Mouse (Mus musculus) thymus, adult 2 months (tissue): ENCODE data around the gene Pros1. TPM values are rescaled to one million over a fixed set of nuclear protein-coding genes. Genes with fewer than 3 reads are reported as not detected.
A peak's percentile ranks its signal among the peaks of the same experiment; 100 is the strongest.

ENCODE experiments used
- DNase-seq: peaks from one replicate; pipeline ENCODE4 v3.0.0; 2021
- H3K27ac ChIP-seq: fragments of 200-500 bp; 2 replicates; pipeline ENCODE4 v1.5.1; 2012; ENCODE audit warnings: low read length, control low read depth; ENCODE audit not compliant: control insufficient read depth, insufficient read depth
- H3K27me3 ChIP-seq: fragments of 200-500 bp; 2 replicates; pipeline ENCODE4 v1.6.1; 2012; ENCODE audit warnings: mild to moderate bottlenecking, low read length, moderate library complexity, mixed read lengths; ENCODE audit not compliant: control insufficient read depth, insufficient read depth
- H3K36me3 ChIP-seq: fragments of 200-500 bp; 2 replicates; pipeline ENCODE4 v1.6.1; 2012; ENCODE audit warnings: mild to moderate bottlenecking, low read length, moderate library complexity; ENCODE audit not compliant: control insufficient read depth, insufficient read depth
- H3K4me1 ChIP-seq: fragments of 200-500 bp; replicated peaks from 2 replicates; pipeline ENCODE4 v1.6.1; 2012; ENCODE audit warnings: low read length; ENCODE audit not compliant: control insufficient read depth, insufficient read depth
- H3K4me3 ChIP-seq: fragments of 200-500 bp; 2 replicates; pipeline ENCODE4 v1.5.1; 2012; ENCODE audit warnings: mild to moderate bottlenecking, low read length, control low read depth, moderate library complexity; ENCODE audit not compliant: control insufficient read depth, insufficient read depth
- CTCF ChIP-seq: fragments of 200-500 bp; IDR thresholded peaks from 2 replicates; pipeline ENCODE4 v1.5.1; 2012; ENCODE audit warnings: mild to moderate bottlenecking, control low read depth, low read length, moderate library complexity, borderline replicate concordance; ENCODE audit not compliant: control insufficient read depth, poor library complexity, insufficient read depth; ENCODE audit errors: extremely low read depth
- POLR2A ChIP-seq: fragments of 200-500 bp; IDR thresholded peaks from 2 replicates; pipeline ENCODE4 v1.6.1; 2012; ENCODE audit warnings: mild to moderate bottlenecking, low read length, control low read depth, moderate library complexity; ENCODE audit not compliant: control insufficient read depth, poor library complexity, insufficient read depth; ENCODE audit errors: extremely low read depth
- WGBS: fragments of 180-500 bp; shearing (Covaris S2); methylation state at CpG from one replicate; pipeline ENCODE4 v1.1.7; 2018; 5-methylcytosine and 5-hydroxymethylcytosine counted together
- polyA plus RNA-seq: library from polyadenylated mRNA; depleted of rRNA; stranded (reverse); fragments of >200 nt; gene quantifications from 2 replicates; pipeline ENCODE4 v1.2.3, GENCODE M21; 2012

Gene Pros1
- polyA plus RNA-seq, 1 experiment = 2.8 TPM

DNA sequence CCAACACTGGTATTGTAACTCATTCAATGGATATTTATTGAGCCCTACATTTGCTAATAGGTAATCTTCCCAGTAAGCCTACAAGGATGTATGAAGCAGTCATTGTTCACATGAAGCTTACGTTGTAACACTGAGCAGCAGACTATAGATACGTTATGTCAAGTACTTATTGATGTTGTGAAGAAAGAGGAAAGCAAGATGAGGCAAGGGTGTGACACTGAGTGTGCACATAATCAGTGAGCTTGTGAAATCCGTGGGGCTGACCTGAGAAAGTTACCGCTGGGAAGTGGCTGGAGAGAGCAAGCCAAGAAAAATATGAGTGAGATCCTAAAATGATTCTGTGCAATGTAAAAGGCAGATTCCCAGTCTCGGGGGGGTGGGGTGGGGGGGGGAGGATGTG lies 61.4 kb downstream of the Pros1 start:
- 94% methylated on average over 5 of the region's 5 CpGs for WGBS
- H3K4me3 ChIP-seq = no peak overlapping the region
- no peaks in the 10 kb centered on the region for H3K36me3 ChIP-seq
- no peak for TF ChIP-seq POLR2A
- no peak for TF ChIP-seq CTCF
- DNase-seq = no peak
- no peaks in the 10 kb centered on the region for H3K4me1 ChIP-seq
- H3K27ac ChIP-seq = no peak overlapping the region
- no peaks in the 10 kb centered on the region for H3K27me3 ChIP-seq

DNA sequence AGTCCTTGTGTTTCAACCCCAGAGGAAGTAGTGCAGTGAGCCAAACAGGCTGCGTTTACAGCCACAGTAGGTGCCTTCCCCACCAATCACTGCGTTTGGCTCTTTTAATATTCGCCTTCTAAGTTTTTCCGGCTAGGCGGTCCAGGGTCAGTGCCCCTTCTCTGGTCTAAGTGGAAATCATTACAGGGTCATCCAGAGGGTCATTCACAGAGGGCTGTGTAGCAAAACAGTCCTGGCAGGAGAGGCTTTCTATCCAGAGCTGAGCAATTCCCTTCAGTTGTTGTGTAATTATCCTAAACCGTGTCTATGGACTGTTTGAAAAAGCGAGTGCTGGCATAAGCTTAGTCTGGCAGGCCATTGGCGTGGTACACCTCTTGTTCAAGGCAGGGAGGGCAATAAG lies 68.1 kb downstream of the Pros1 start:
- H3K27ac ChIP-seq = no peak overlapping the region
- no peaks in the 10 kb centered on the region for H3K27me3 ChIP-seq
- no peaks in the 10 kb centered on the region for H3K36me3 ChIP-seq
- H3K4me1 ChIP-seq = no peaks in the 10 kb centered on the region
- no peak overlapping the region for H3K4me3 ChIP-seq
- no peak for DNase-seq
- WGBS = 80% methylated on average over 8 of the region's 8 CpGs
- no peak for TF ChIP-seq CTCF
- no peak for TF ChIP-seq POLR2A

DNA sequence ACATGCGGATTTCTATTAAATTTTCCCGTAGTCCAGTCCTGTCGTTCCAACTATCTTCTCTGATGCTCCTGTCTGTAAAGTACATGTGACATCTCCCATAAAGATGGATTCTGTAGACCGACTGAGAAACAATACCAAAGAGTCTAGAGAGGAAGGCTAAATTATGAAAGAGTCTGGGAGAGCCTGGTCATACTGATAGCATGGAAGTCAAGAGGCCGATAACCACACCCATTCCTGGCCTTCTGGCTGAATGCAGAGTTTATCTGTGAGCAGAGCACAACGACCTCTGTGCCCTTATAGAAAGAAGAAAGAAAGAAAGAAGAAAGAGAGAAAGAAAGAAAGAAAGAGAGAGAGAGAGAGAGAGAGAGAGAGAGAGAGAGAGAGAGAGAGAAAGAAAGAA lies 77.2 kb downstream of the Pros1 start:
- Histone ChIP-seq H3K36me3 (no peaks in the 10 kb centered on the region), H3K4me3 (no peak overlapping the region), H3K27me3 (no peaks in the 10 kb centered on the region), H3K27ac (no peak overlapping the region), H3K4me1 (no peaks in the 10 kb centered on the region)
- 90% methylated on average over 6 of the region's 6 CpGs for WGBS
- TF ChIP-seq POLR2A = no peak
- TF ChIP-seq CTCF = no peak
- DNase-seq = no peak

DNA sequence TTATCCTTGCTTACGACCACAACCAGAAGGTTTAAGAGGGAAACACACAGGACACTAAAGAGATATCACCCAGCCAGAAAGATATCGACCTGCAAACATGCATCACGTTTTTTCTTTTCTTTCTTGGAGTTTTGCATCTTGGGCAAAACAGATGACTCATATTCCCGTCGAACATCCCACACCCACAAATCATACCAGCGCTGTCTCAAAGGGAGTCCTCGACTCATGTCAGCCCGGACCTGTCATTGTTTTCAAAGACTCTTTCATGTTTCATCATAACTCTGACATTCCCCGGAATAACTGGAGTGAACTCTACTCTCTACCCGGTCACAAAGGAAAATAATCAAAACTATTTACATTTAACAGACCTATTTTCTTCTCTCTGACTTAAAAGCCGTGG lies 82.2 kb downstream of the Pros1 start:
- Histone ChIP-seq H3K4me1 (no peaks in the 10 kb centered on the region), H3K27ac (no peak overlapping the region), H3K27me3 (no peaks in the 10 kb centered on the region), H3K4me3 (no peak overlapping the region), H3K36me3 (no peaks in the 10 kb centered on the region)
- no peak for DNase-seq
- 85% methylated on average over 11 of the region's 11 CpGs for WGBS
- TF ChIP-seq POLR2A = no peak

DNA sequence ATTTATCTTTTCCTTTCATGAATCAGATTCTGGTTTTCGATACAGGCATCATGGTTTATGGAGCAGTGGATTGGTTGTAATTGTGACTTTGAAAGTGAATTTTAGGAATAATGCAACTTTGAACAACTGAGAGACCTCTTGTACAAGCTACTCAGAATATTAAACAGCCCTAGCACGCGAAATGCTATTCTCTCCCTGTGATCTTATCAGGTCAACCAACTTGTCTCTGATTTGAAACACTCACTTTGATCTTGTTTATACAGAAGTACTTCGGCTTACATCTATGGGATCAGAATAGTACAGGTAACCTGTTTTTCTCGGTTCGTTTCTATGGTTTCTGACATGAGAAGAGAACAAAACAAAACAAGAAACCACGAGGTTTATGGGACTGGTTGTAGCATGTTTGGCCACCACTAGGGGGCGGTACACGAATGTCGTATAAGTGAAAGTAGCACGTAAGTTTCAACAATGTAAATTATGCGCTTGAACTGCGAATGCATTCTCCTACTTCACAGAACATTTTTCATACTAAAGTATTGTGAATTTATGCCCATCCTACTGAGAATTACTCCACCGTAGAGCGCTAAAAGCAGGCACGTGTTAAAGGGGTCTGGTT lies 86.4 kb downstream of the Pros1 start:
- WGBS = 17% methylated on average over 16 of the region's 16 CpGs
- Histone ChIP-seq H3K4me3 (no peak overlapping the region), H3K27me3 (no peaks in the 10 kb centered on the region), H3K36me3 (no peaks in the 10 kb centered on the region), H3K4me1 (no peaks in the 10 kb centered on the region), H3K27ac (no peak overlapping the region)
- no peak for TF ChIP-seq POLR2A
- TF ChIP-seq CTCF = no peak
- DNase-seq = peak; percentile 42

DNA sequence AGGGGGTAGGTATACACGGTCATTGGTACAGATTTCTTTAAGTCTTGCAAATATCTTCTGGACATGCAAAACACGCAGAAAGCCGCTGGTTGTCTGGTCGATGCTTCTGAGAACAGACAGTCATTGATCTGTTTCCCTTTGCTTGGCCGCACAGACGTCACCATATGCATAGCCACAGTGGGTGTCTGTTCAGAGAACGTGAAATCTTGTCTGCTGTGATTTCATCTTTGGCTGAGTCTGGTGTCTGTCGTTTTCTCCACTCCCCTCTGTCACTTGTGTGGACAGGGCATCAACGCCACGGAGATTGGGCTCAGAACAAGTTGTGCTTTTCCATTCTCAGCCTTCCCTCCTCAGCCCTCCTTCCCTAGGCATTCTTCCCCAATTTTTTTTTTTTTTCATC lies 87.7 kb downstream of the Pros1 start:
- Histone ChIP-seq H3K27ac (no peak overlapping the region), H3K36me3 (no peaks in the 10 kb centered on the region), H3K4me1 (no peaks in the 10 kb centered on the region), H3K4me3 (no peak overlapping the region), H3K27me3 (no peaks in the 10 kb centered on the region)
- TF ChIP-seq POLR2A = no peak
- no peak for TF ChIP-seq CTCF
- no peak for DNase-seq
- WGBS = 94% methylated on average over 10 of the region's 10 CpGs

DNA sequence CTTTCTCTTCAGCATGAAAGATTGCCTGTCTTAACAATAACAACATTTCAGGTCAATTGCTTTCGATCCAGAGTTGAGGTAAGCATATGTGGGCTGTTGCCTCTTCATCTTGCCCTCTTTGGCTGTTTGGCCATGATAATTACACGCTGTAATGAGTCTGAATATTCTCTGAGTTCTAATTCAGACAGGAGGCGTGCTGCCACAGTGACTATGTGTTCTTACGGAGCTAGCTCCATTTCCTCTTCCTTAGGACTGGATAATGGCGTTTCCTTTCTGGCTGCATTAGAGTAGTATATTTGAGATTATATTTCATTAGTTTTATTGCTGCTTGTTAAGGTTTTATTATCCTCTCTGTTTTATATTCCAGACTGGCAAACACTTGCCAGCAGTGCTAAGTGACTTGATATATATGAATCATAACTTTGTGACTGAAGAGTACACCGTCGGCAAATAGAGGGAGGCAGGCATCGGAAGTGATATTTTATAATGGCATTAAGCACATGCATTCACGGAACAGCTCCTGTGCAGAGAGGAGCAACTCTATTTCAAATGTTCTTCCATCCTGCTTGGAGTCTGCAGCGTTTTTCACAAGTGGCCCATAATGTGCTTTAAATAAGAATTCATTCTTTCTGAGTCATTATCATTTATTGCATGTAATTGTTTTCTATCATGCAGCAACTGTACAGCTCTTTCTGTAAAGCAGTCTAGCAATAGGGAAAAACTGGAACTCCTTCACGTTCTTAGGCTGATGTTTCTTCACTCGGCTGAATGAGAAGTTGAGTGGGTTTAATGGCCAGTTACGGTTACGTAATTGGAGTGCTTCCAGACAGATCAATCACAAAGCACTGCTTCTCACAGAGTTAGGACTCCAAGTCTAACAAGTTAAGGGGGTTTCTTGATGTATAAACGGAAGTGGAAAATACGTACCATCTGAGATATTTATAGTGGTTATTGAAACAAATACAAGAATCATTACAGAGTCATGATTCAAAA lies 88.6 kb downstream of the Pros1 start:
- Histone ChIP-seq H3K27ac (no peak overlapping the region), H3K4me1 (no peaks in the 10 kb centered on the region), H3K36me3 (no peaks in the 10 kb centered on the region), H3K4me3 (no peak overlapping the region), H3K27me3 (no peaks in the 10 kb centered on the region)
- no peak for TF ChIP-seq POLR2A
- no peak for TF ChIP-seq CTCF
- 87% methylated on average over 16 of the region's 16 CpGs for WGBS
- no peak for DNase-seq
